Mouse (Mus musculus) macrophage (primary cell): Measurements from ENCODE around the gene 4930453N24Rik. TPM values are rescaled to one million over a fixed set of nuclear protein-coding genes. Genes with fewer than 3 reads are reported as not detected.

ENCODE experiments used
- H3K27ac ChIP-seq: fragments of 350-480 bp; formaldehyde crosslinking; 2 replicates; pipeline ENCODE4 v1.9.0; 2021
- H3K36me3 ChIP-seq: fragments of 350-480 bp; formaldehyde crosslinking; 2 replicates; pipeline ENCODE4 v1.9.0; 2021; ENCODE audit errors: inconsistent target
- H3K4me3 ChIP-seq: fragments of 350-480 bp; formaldehyde crosslinking; 2 replicates; pipeline ENCODE4 v1.9.0; 2021; ENCODE audit errors: inconsistent target
- H3K79me2 ChIP-seq: fragments of 350-480 bp; formaldehyde crosslinking; 2 replicates; pipeline ENCODE4 v1.9.0; 2021; ENCODE audit errors: inconsistent target
- WGBS: methylation state at CpG from one replicate; pipeline ENCODE4 v1.1.7; 2026; ENCODE audit warnings: inconsistent platforms; ENCODE audit not compliant: missing documents; 5-methylcytosine and 5-hydroxymethylcytosine counted together
- polyA plus RNA-seq: library from polyadenylated mRNA; stranded (reverse); fragments of 250-400 nt; gene quantifications from 3 replicates; pipeline ENCODE4 v1.2.4, GENCODE M21; 2018; ENCODE audit warnings: inconsistent platforms
- total RNA-seq, 78 experiments: library from RNA; depleted of rRNA; stranded (reverse); fragments of 250-400 nt; gene quantifications; 1 replicate in 9 of 78; 2 replicates in 24 of 78; 3 replicates in 43 of 78; 4 replicates in 2 of 78; pipeline ENCODE4 v1.2.4; 2018; ENCODE audit warnings: inconsistent platforms in 56 of 78

The 4930453N24Rik gene
- total RNA-seq (2018; cell fraction: chromatin; rRNA removed): 10 to 100 TPM in 13 of 26 experiments, 1 to 10 TPM in 13; 4.2 to 20.3 (median 10.0) TPM
- total RNA-seq (2018; cell fraction: cytosol; rRNA removed): 10 to 100 TPM; 15.6 to 37.9 (median 23.3) TPM
- 10 to 100 TPM in 21 of 26 experiments, 1 to 10 TPM in 5; 6.7 to 38.3 (median 17.1) TPM for total RNA-seq (2018; cell fraction: nucleus; rRNA removed)
- 11.1 to 13.5 TPM (median 11.5 TPM) in 3 replicates for polyA plus RNA-seq

GRCm38 (mm10) chr16:64770521-64771430 lies at the start of gene 4930453N24Rik:
TSS of gene 4930453N24Rik (minus strand) at chr16:64771161.
- WGBS: 2% methylated on average over 69 of the region's 72 CpGs

GRCm38 (mm10) chr16:64817094-64817765 lies 46.3 kb upstream of the 4930453N24Rik start:
- H3K4me3 ChIP-seq: no peak overlapping the region
- H3K27ac ChIP-seq: no peak overlapping the region
- 93% methylated on average over 3 of the region's 3 CpGs for WGBS
- H3K79me2 ChIP-seq: no peaks in the 10 kb centered on the region
- H3K36me3 ChIP-seq: peaks cover 8% of the 10 kb centered on the region; the same call in 1 of the 2 replicates

More at GRCm38 (mm10) chr16:64770521-64771430, at the start of gene 4930453N24Rik:
- H3K79me2 ChIP-seq: peaks cover 23% of the 10 kb centered on the region
- H3K4me3 ChIP-seq: peak within 1 kb of the TSS; percentile 58
- H3K36me3 ChIP-seq: peaks cover 8% of the 10 kb centered on the region; the same call in 1 of the 2 replicates
- H3K27ac ChIP-seq: peak within 1 kb of the TSS; percentile 62

GRCm38 (mm10) chr16:64803041-64803440 lies 32.1 kb upstream of the 4930453N24Rik start:
- no peaks in the 10 kb centered on the region for H3K36me3 ChIP-seq
- peaks cover 19% of the 10 kb centered on the region; the same call in 1 of the 2 replicates for H3K79me2 ChIP-seq
- WGBS: 100% methylated on average over 3 of the region's 3 CpGs
- H3K27ac ChIP-seq: no peak overlapping the region
- H3K4me3 ChIP-seq: no peak overlapping the region

- H3K79me2 ChIP-seq: peaks cover 30% of the 10 kb centered on the region; the same call in 1 of the 2 replicates
- H3K4me3 ChIP-seq: no peak overlapping the region
- no peaks in the 10 kb centered on the region for H3K36me3 ChIP-seq
- H3K27ac ChIP-seq: no peak overlapping the region
These were observed 30.7 kb upstream of the 4930453N24Rik start for GRCm38 (mm10) chr16:64801638-64802037.

GRCm38 (mm10) chr16:64800393-64800792 lies 29.4 kb upstream of the 4930453N24Rik start:
- Histone ChIP-seq H3K4me3 (no peak overlapping the region), H3K79me2 (peaks cover 35% of the 10 kb centered on the region; the same call in 1 of the 2 replicates), H3K36me3 (no peaks in the 10 kb centered on the region), H3K27ac (no peak overlapping the region)
- WGBS: 100% methylated on average over 5 of the region's 5 CpGs

- 52% methylated on average over 2 of the region's 2 CpGs for WGBS
- H3K79me2 ChIP-seq: peaks cover 33% of the 10 kb centered on the region; the same call in 1 of the 2 replicates
- H3K27ac ChIP-seq: no peak overlapping the region
- H3K36me3 ChIP-seq: peaks cover 8% of the 10 kb centered on the region; the same call in 1 of the 2 replicates
- no peak overlapping the region for H3K4me3 ChIP-seq
These were observed 23.8 kb upstream of the 4930453N24Rik start for GRCm38 (mm10) chr16:64794802-64795201.

DNA sequence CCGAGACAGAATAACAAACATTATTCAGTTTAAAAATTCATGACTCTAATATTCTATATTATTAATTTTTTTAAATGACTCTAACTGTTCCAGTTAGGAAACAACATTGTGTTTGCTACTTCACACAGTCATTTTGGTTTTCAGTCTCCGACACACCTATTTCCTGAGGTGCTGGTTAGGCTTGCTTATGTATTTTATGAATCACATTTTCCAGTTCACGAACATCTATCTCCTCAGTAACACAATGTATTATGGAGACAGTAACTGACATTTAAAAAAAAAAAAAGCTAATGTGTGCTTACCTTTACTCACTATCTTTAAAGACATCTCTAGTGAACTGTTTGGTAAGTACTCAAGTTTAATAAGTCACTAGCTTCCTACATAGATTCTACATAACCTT lies 18.7 kb upstream of the 4930453N24Rik start:
- no peak overlapping the region for H3K4me3 ChIP-seq
- no peaks in the 10 kb centered on the region; the same call in 1 of the 2 replicates for H3K79me2 ChIP-seq
- H3K36me3 ChIP-seq: peaks cover 21% of the 10 kb centered on the region
- 96% methylated on average over 3 of the region's 3 CpGs for WGBS
- H3K27ac ChIP-seq: no peak overlapping the region

DNA sequence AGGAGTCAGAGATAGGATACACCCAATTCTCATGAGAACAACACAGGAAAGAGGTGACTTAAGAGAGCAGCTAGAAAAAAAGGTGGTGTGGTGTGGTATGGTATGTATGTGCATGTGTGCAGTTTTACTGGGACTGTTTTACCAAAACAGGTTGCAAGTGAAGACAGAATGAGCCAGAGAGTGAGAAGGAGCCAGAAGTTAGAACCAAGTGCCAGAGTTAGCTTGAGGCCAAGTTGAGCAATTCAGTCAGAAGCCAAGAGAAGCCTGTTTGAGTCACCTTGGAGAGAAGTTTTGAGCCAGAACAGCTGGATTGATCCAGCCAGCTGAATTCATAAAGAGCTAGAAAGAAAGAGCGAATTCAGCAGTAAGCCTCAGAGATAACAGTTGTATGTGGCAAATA lies 4.6 kb upstream of the 4930453N24Rik start:
- no peaks in the 10 kb centered on the region for H3K36me3 ChIP-seq
- H3K79me2 ChIP-seq: no peaks in the 10 kb centered on the region
- WGBS: 92% methylated on average over 1 of the region's 1 CpGs
- no peak overlapping the region for H3K4me3 ChIP-seq
- H3K27ac ChIP-seq: no peak overlapping the region

DNA sequence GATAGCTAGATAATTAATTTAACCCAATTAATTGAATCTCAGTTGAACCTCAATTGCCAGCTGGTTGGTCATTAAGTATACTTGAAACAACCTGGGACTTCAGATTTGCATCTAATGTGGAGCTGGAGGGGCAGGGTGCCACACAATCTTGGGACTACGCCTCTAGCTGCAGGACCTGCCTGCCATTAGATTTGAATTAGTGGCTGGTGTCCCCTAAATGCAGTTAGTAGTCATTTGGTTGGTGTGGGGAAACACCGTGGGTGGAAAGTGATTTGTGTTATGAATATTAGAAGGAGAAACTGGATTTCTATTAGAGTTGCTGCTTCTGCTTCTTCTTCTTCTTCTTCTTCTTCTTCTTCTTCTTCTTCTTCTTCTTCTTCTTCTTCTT lies 464 bp upstream of the 4930453N24Rik start:
- 0 out of 2 replicates have a peak, but pooled peaks cover 4% of the 10 kb centered on the region for H3K36me3 ChIP-seq
- peak overlapping the region; percentile 58; the same call in 1 of the 2 replicates for H3K4me3 ChIP-seq
- 86% methylated on average over 2 of the region's 2 CpGs for WGBS
- H3K27ac ChIP-seq: no peak overlapping the region
- H3K79me2 ChIP-seq: peaks cover 23% of the 10 kb centered on the region

- Histone ChIP-seq H3K4me3 (no peak overlapping the region), H3K79me2 (peaks cover 23% of the 10 kb centered on the region), H3K36me3 (peaks cover 32% of the 10 kb centered on the region; the same call in 1 of the 2 replicates), H3K27ac (no peak overlapping the region)
- WGBS: 99% methylated on average over 8 of the region's 8 CpGs
These were observed 4.2 kb downstream of the 4930453N24Rik start for GRCm38 (mm10) chr16:64766696-64767300.

- no peak overlapping the region for H3K4me3 ChIP-seq
- no peaks in the 10 kb centered on the region for H3K79me2 ChIP-seq
- H3K27ac ChIP-seq: no peak overlapping the region
- WGBS: 0% methylated on average over 1 of the region's 1 CpGs
- peaks cover 11% of the 10 kb centered on the region; the same call in 1 of the 2 replicates for H3K36me3 ChIP-seq
These were observed 11.7 kb downstream of the 4930453N24Rik start for GRCm38 (mm10) chr16:64759245-64759626.

- no peak overlapping the region for H3K27ac ChIP-seq
- H3K4me3 ChIP-seq: no peak overlapping the region
These were observed 12.3 kb downstream of the 4930453N24Rik start for GRCm38 (mm10) chr16:64758561-64759244.

GRCm38 (mm10) chr16:64757666-64758400 lies 13.1 kb downstream of the 4930453N24Rik start:
- Histone ChIP-seq H3K27ac (no peak overlapping the region), H3K36me3 (no peaks in the 10 kb centered on the region), H3K79me2 (no peaks in the 10 kb centered on the region), H3K4me3 (no peak overlapping the region)
- WGBS: 79% methylated on average over 7 of the region's 7 CpGs

More at GRCm38 (mm10) chr16:64758561-64759244, 12.3 kb downstream of the 4930453N24Rik start:
- 19% methylated on average over 5 of the region's 6 CpGs for WGBS
- Histone ChIP-seq H3K36me3 (peaks cover 5% of the 10 kb centered on the region; the same call in 1 of the 2 replicates), H3K79me2 (no peaks in the 10 kb centered on the region)
